Mouse (Mus musculus) lung, postnatal 0 days (tissue): ENCODE results near the gene Asb18. TPM values are rescaled to one million over a fixed set of nuclear protein-coding genes. Genes with fewer than 3 reads are reported as not detected.

ENCODE experiments used
- ATAC-seq: fragments of 200-750 bp; cut with Nextera tagmentation; 2 replicates; pipeline ENCODE4 v1.8.0; 2017; ENCODE audit warnings: moderate library complexity
- DNase-seq: peaks from one replicate; pipeline ENCODE4 v3.0.0-alpha.2; 2016; ENCODE audit warnings: low spot score
- H3K27ac ChIP-seq: fragments of 300-500 bp; sonication (generic); 2 replicates; pipeline ENCODE4 v1.5.1; 2014; ENCODE audit warnings: antibody characterized with exemption, mild to moderate bottlenecking, low read length, mixed read lengths
- H3K27me3 ChIP-seq: fragments of 300-500 bp; sonication (generic); replicated peaks from 2 replicates; pipeline ENCODE4 v1.6.1; 2014; ENCODE audit warnings: low read length, mixed read lengths; ENCODE audit not compliant: insufficient read depth
- H3K36me3 ChIP-seq: fragments of 300-500 bp; sonication (generic); 2 replicates; pipeline ENCODE4 v1.6.1; 2014; ENCODE audit warnings: low read length, mixed read lengths; ENCODE audit not compliant: insufficient read depth
- H3K4me1 ChIP-seq: fragments of 300-500 bp; sonication (generic); 2 replicates; pipeline ENCODE4 v1.6.1; 2014; ENCODE audit warnings: antibody characterized with exemption, low read depth, low read length, mixed read lengths; ENCODE audit not compliant: insufficient read depth
- H3K4me2 ChIP-seq: fragments of 300-500 bp; sonication (generic); replicated peaks from 2 replicates; pipeline ENCODE4 v1.6.1; 2014; ENCODE audit warnings: low read depth, mild to moderate bottlenecking, low read length, moderate library complexity, mixed read lengths
- H3K4me3 ChIP-seq: fragments of 300-500 bp; sonication (generic); 2 replicates; pipeline ENCODE4 v1.5.1; 2014; ENCODE audit warnings: low read depth, low read length
- H3K9ac ChIP-seq: fragments of 300-500 bp; sonication (generic); replicated peaks from 2 replicates; pipeline ENCODE4 v1.6.1; 2014; ENCODE audit warnings: low read depth, mild to moderate bottlenecking
- H3K9me3 ChIP-seq: fragments of 300-500 bp; sonication (generic); 2 replicates; pipeline ENCODE4 v1.6.1; 2016; ENCODE audit warnings: low read length, mixed read lengths
- CTCF ChIP-seq: IDR thresholded peaks from 2 replicates; pipeline ENCODE4 v1.5.1; 2016; ENCODE audit warnings: antibody characterized with exemption, mild to moderate bottlenecking
- EP300 ChIP-seq: IDR thresholded peaks from 2 replicates; pipeline ENCODE4 v1.6.1; 2016; ENCODE audit warnings: antibody characterized with exemption, mild to moderate bottlenecking, control low read depth
- WGBS: fragments of 180-500 bp; shearing (Covaris S2); extraction: QIAGEN DNeasy Blood & Tissue Kit; methylation state at CpG from one replicate; pipeline ENCODE4 v1.1.7; 2014; 5-methylcytosine and 5-hydroxymethylcytosine counted together
- polyA plus RNA-seq: library from polyadenylated mRNA; unstranded; fragments of >200 nt; fragmentation: Nextera tagmentation; extraction: Ambion mirVana; gene quantifications from 2 replicates; pipeline ENCODE4 v1.2.1, GENCODE M21; 2015

Gene Asb18
- polyA plus RNA-seq, 1 experiment from 2014 or later = not detected

- Histone ChIP-seq H3K27ac (no peak overlapping the region), H3K4me2 (peak overlapping the region; percentile 78), H3K36me3 (no peaks in the 10 kb centered on the region), H3K4me3 (peak overlapping the region; percentile 38), H3K9me3 (no peaks in the 10 kb centered on the region), H3K9ac (no peak overlapping the region), H3K4me1 (no peaks in the 10 kb centered on the region), H3K27me3 (peaks cover 27% of the 10 kb centered on the region)
- ATAC-seq (peak; percentile 21; the same call in 1 of the 2 replicates), DNase-seq (no peak)
- WGBS = under 1% methylated on average over 65 of the region's 95 CpGs
- TF ChIP-seq EP300 (no peak), CTCF (no peak)
Measured at GRCm38 (mm10) chr1:89968111-89968851, 46.2 kb downstream of the Asb18 start.

GRCm38 (mm10) chr1:89967585-89967984, 46.9 kb downstream of the Asb18 start:
- Histone ChIP-seq H3K36me3 (no peaks in the 10 kb centered on the region), H3K4me2 (no peak overlapping the region), H3K9ac (no peak overlapping the region), H3K9me3 (no peaks in the 10 kb centered on the region), H3K4me1 (no peaks in the 10 kb centered on the region), H3K27me3 (peaks cover 27% of the 10 kb centered on the region), H3K4me3 (no peak overlapping the region), H3K27ac (no peak overlapping the region)
- DNase-seq (no peak), ATAC-seq (no peak)
- no peak for TF ChIP-seq CTCF
- 17% methylated on average over 9 of the region's 9 CpGs for WGBS

- WGBS = 64% methylated on average over 12 of the region's 12 CpGs
- Histone ChIP-seq H3K4me2 (no peak overlapping the region), H3K4me3 (no peak overlapping the region), H3K27ac (no peak overlapping the region), H3K27me3 (peaks cover 33% of the 10 kb centered on the region), H3K9ac (no peak overlapping the region), H3K9me3 (no peaks in the 10 kb centered on the region), H3K36me3 (no peaks in the 10 kb centered on the region), H3K4me1 (no peaks in the 10 kb centered on the region)
- no peak for ATAC-seq
- no peak for DNase-seq
- no peak for TF ChIP-seq EP300
- no peak for TF ChIP-seq CTCF
Measured at GRCm38 (mm10) chr1:89964426-89964825, 50.0 kb downstream of the Asb18 start.

GRCm38 (mm10) chr1:89963296-89963695, 51.2 kb downstream of the Asb18 start:
- Histone ChIP-seq H3K27me3 (peaks cover 22% of the 10 kb centered on the region), H3K4me1 (no peaks in the 10 kb centered on the region), H3K4me2 (no peak overlapping the region), H3K4me3 (no peak overlapping the region), H3K36me3 (no peaks in the 10 kb centered on the region), H3K27ac (no peak overlapping the region), H3K9ac (no peak overlapping the region), H3K9me3 (no peaks in the 10 kb centered on the region)
- DNase-seq = no peak
- TF ChIP-seq CTCF (no peak), EP300 (no peak)
- no peak for ATAC-seq
- WGBS = 86% methylated on average over 2 of the region's 2 CpGs

GRCm38 (mm10) chr1:89962092-89962491, 52.4 kb downstream of the Asb18 start:
- H3K27me3 ChIP-seq = 0 out of 2 replicates have a peak, but pooled peaks cover 10% of the 10 kb centered on the region
- H3K4me1 ChIP-seq = no peaks in the 10 kb centered on the region
- no peak overlapping the region for H3K9ac ChIP-seq
- no peak overlapping the region for H3K4me3 ChIP-seq
- no peak overlapping the region for H3K27ac ChIP-seq
- DNase-seq (no peak), ATAC-seq (no peak)
- TF ChIP-seq CTCF (no peak), EP300 (no peak)
- 21% methylated on average over 13 of the region's 13 CpGs for WGBS
- no peaks in the 10 kb centered on the region for H3K9me3 ChIP-seq
- no peaks in the 10 kb centered on the region for H3K36me3 ChIP-seq
- no peak overlapping the region for H3K4me2 ChIP-seq

GRCm38 (mm10) chr1:89959393-89959792, 55.1 kb downstream of the Asb18 start:
- Histone ChIP-seq H3K9me3 (no peaks in the 10 kb centered on the region), H3K4me1 (no peaks in the 10 kb centered on the region), H3K27me3 (0 out of 2 replicates have a peak, but pooled peaks cover 7% of the 10 kb centered on the region), H3K4me3 (no peak overlapping the region), H3K36me3 (no peaks in the 10 kb centered on the region), H3K27ac (no peak overlapping the region), H3K4me2 (no peak overlapping the region), H3K9ac (no peak overlapping the region)
- whole genome bisulfite sequencing = 75% methylated on average over 4 of the region's 4 CpGs
- ATAC-seq (no peak), DNase-seq (no peak)
- TF ChIP-seq CTCF (no peak), EP300 (no peak)
